ENCODE assay signal across 18 mouse cellular contexts in genomic region chr2:149195736-149196135, GRCm38 (mm10).
DNase-seq lines count a peak whose midpoint lies in the region.
"Had no signal": no experiment of that assay in that cellular context is flagged by ENCODE, and none has a peak within 500 bp of the region (broad histone marks: within the 10 kb centered on the region; RNA-seq: fewer than 3 reads in every experiment).

No protein-coding gene starts in this region.

- peak; percentile 7 for DNase-seq in thymus, postnatal 0 days (ENCODE audit: low spot score)
- no peak for DNase-seq in thymus, postnatal 4 days
- DNase-seq in ES-CJ7 (ENCODE audit: low read depth, low spot score) (peak; percentile 32), ZHBTc4 (ENCODE audit: low read depth, low spot score) (peak; percentile 32)
- no peak for DNase-seq in spleen, postnatal 36 days (ENCODE audit: low spot score in 2 of 2)
- no peak for DNase-seq in gastrocnemius, adult 8-10 months (ENCODE audit: low spot score in 2 of 2)
- DNase-seq: adrenal gland, postnatal 10 days; cerebellum, adult 11 months; cerebellum, adult 9-11 months; gastrocnemius, postnatal 14 days; heart, adult 11 months; kidney, adult 8-10 months; kidney, postnatal 4 days; layer of hippocampus, postnatal 36 days; left cerebral cortex, postnatal 4 days; right cerebral cortex, adult 18-20 months; right cerebral cortex, postnatal 4 days; thymus, adult 2 months had no signal

Comparison
In these comparisons a context has a peak if more than half of its experiments do, and no peak if none do; other contexts are left out.
1. DNase-seq: peak in thymus, postnatal 0 days (single experiment), ES-CJ7 (single experiment) and ZHBTc4 (single experiment); none in thymus, postnatal 4 days (single experiment), spleen, postnatal 36 days (0 of 2) and gastrocnemius, adult 8-10 months (0 of 2).